Mouse (Mus musculus) forebrain, embryonic 11.5 days (tissue): ENCODE measurements around the gene Srp14. TPM values are rescaled to one million over a fixed set of nuclear protein-coding genes. Genes with fewer than 3 reads are reported as not detected.

Experiments used
- ATAC-seq: fragments of 200-750 bp; cut with Nextera tagmentation; replicated peaks from 2 replicates; pipeline ENCODE4 v1.8.0; 2017; ENCODE audit warnings: moderate TSS enrichment; ENCODE audit not compliant: low FRiP score
- DNase-seq: peaks from one replicate; pipeline ENCODE4 v3.0.0-alpha.2; 2017; ENCODE audit warnings: low spot score
- H3K27ac ChIP-seq: fragments of 300-500 bp; sonication (generic); 2 replicates; pipeline ENCODE4 v1.5.1; 2014; ENCODE audit warnings: low read depth, low read length
- H3K27me3 ChIP-seq: fragments of 300-500 bp; sonication (generic); 2 replicates; pipeline ENCODE4 v1.6.1; 2014; ENCODE audit warnings: mild to moderate bottlenecking, low read length, mixed read lengths; ENCODE audit not compliant: control insufficient read depth, insufficient read depth
- H3K36me3 ChIP-seq: fragments of 300-500 bp; sonication (generic); 2 replicates; pipeline ENCODE4 v1.6.1; 2014; ENCODE audit warnings: mild to moderate bottlenecking, low read length, moderate library complexity, mixed read lengths; ENCODE audit not compliant: control insufficient read depth, insufficient read depth
- H3K4me1 ChIP-seq: fragments of 300-500 bp; sonication (generic); replicated peaks from 2 replicates; pipeline ENCODE4 v1.6.1; 2014; ENCODE audit warnings: low read length, mixed read lengths; ENCODE audit not compliant: control insufficient read depth, insufficient read depth
- H3K4me2 ChIP-seq: fragments of 300-500 bp; sonication (generic); 2 replicates; pipeline ENCODE4 v1.6.1; 2014; ENCODE audit warnings: low read depth, mild to moderate bottlenecking, low read length, moderate library complexity, mixed read lengths; ENCODE audit not compliant: severe bottlenecking
- H3K4me3 ChIP-seq: fragments of 300-500 bp; sonication (generic); 2 replicates; pipeline ENCODE4 v1.5.1; 2014; ENCODE audit warnings: low read depth, low read length
- H3K9ac ChIP-seq: fragments of 300-500 bp; sonication (generic); 2 replicates; pipeline ENCODE4 v1.6.1; 2014; ENCODE audit warnings: low read length
- H3K9me3 ChIP-seq: fragments of 300-500 bp; sonication (generic); 2 replicates; pipeline ENCODE4 v1.6.1; 2016; ENCODE audit warnings: low read length, mixed read lengths; ENCODE audit not compliant: control insufficient read depth
- WGBS: fragments of 180-500 bp; shearing (Covaris S2); extraction: QIAGEN DNeasy Blood & Tissue Kit; methylation state at CpG from one replicate; pipeline ENCODE4 v1.1.7; 2014; 5-methylcytosine and 5-hydroxymethylcytosine counted together
- polyA plus RNA-seq: library from polyadenylated mRNA; unstranded; fragments of >200 nt; fragmentation: Nextera tagmentation; extraction: Ambion mirVana; gene quantifications from 2 replicates; pipeline ENCODE4 v1.2.1, GENCODE M21; 2014

Srp14 gene
- polyA plus RNA-seq, 1 experiment from 2014 or later = 257 TPM

GRCm38 (mm10) chr2:118457463-118458261, 21.8 kb downstream of the Srp14 start:
- Histone ChIP-seq H3K27ac (no peak overlapping the region), H3K9me3 (no peaks in the 10 kb centered on the region), H3K9ac (no peak overlapping the region), H3K4me2 (no peak overlapping the region), H3K4me1 (no peaks in the 10 kb centered on the region), H3K27me3 (no peaks in the 10 kb centered on the region), H3K36me3 (no peaks in the 10 kb centered on the region), H3K4me3 (no peak overlapping the region)
- WGBS = 85% methylated on average over 13 of the region's 13 CpGs
- DNase-seq (no peak), ATAC-seq (no peak)

GRCm38 (mm10) chr2:118457029-118457428, 22.5 kb downstream of the Srp14 start:
- H3K9ac ChIP-seq = no peak overlapping the region
- H3K4me1 ChIP-seq = no peaks in the 10 kb centered on the region
- ATAC-seq (no peak), DNase-seq (no peak)
- H3K27me3 ChIP-seq = no peaks in the 10 kb centered on the region
- no peak overlapping the region for H3K4me3 ChIP-seq
- no peaks in the 10 kb centered on the region for H3K9me3 ChIP-seq
- 90% methylated on average over 3 of the region's 3 CpGs for WGBS
- H3K27ac ChIP-seq = no peak overlapping the region
- no peak overlapping the region for H3K4me2 ChIP-seq
- no peaks in the 10 kb centered on the region for H3K36me3 ChIP-seq

- H3K4me2 ChIP-seq = no peak overlapping the region
Observed at GRCm38 (mm10) chr2:118451056-118451455, 28.5 kb downstream of the Srp14 start.

GRCm38 (mm10) chr2:118448181-118448580, 31.3 kb downstream of the Srp14 start:
- WGBS = 86% methylated on average over 12 of the region's 12 CpGs

More at GRCm38 (mm10) chr2:118451056-118451455, 28.5 kb downstream of the Srp14 start:
- Histone ChIP-seq H3K4me1 (no peaks in the 10 kb centered on the region; the same call in 1 of the 2 replicates), H3K9ac (no peak overlapping the region), H3K4me3 (no peak overlapping the region), H3K9me3 (no peaks in the 10 kb centered on the region), H3K27me3 (no peaks in the 10 kb centered on the region), H3K27ac (no peak overlapping the region), H3K36me3 (no peaks in the 10 kb centered on the region)
- no peak for DNase-seq
- WGBS = 87% methylated on average over 6 of the region's 6 CpGs
- no peak for ATAC-seq

GRCm38 (mm10) chr2:118445696-118446674, 33.5 kb downstream of the Srp14 start:
- Histone ChIP-seq H3K9ac (no peak overlapping the region), H3K27ac (no peak overlapping the region), H3K4me1 (no peaks in the 10 kb centered on the region; the same call in 1 of the 2 replicates), H3K4me3 (no peak overlapping the region), H3K4me2 (no peak overlapping the region), H3K36me3 (no peaks in the 10 kb centered on the region), H3K27me3 (no peaks in the 10 kb centered on the region), H3K9me3 (no peaks in the 10 kb centered on the region)
- ATAC-seq = peak; percentile 87
- peak; percentile 81 for DNase-seq
- WGBS = 43% methylated on average over 13 of the region's 13 CpGs

More at GRCm38 (mm10) chr2:118448181-118448580, 31.3 kb downstream of the Srp14 start:
- ATAC-seq = no peak
- H3K9me3 ChIP-seq = no peaks in the 10 kb centered on the region
- no peak overlapping the region for H3K9ac ChIP-seq
- DNase-seq = no peak
- H3K4me3 ChIP-seq = no peak overlapping the region
- H3K36me3 ChIP-seq = no peaks in the 10 kb centered on the region
- H3K27ac ChIP-seq = no peak overlapping the region
- H3K4me2 ChIP-seq = no peak overlapping the region
- no peaks in the 10 kb centered on the region for H3K27me3 ChIP-seq
- H3K4me1 ChIP-seq = no peaks in the 10 kb centered on the region; the same call in 1 of the 2 replicates

GRCm38 (mm10) chr2:118442723-118443122, 36.8 kb downstream of the Srp14 start:
- Histone ChIP-seq H3K4me3 (no peak overlapping the region), H3K27ac (no peak overlapping the region), H3K4me1 (no peaks in the 10 kb centered on the region; the same call in 1 of the 2 replicates), H3K4me2 (no peak overlapping the region), H3K9me3 (no peaks in the 10 kb centered on the region), H3K9ac (no peak overlapping the region), H3K27me3 (no peaks in the 10 kb centered on the region), H3K36me3 (no peaks in the 10 kb centered on the region)
- WGBS = 92% methylated on average over 4 of the region's 4 CpGs
- ATAC-seq (no peak), DNase-seq (no peak)

- DNase-seq = no peak
- Histone ChIP-seq H3K4me1 (no peaks in the 10 kb centered on the region; the same call in 1 of the 2 replicates), H3K4me3 (no peak overlapping the region), H3K27ac (no peak overlapping the region), H3K27me3 (no peaks in the 10 kb centered on the region), H3K9me3 (no peaks in the 10 kb centered on the region), H3K4me2 (no peak overlapping the region), H3K36me3 (no peaks in the 10 kb centered on the region), H3K9ac (no peak overlapping the region)
- ATAC-seq = no peak
- WGBS = 84% methylated on average over 5 of the region's 5 CpGs
Observed at GRCm38 (mm10) chr2:118442172-118442571, 37.3 kb downstream of the Srp14 start.

- ATAC-seq (no peak), DNase-seq (peak; percentile 66)
- H3K4me2 ChIP-seq = no peak overlapping the region
- no peaks in the 10 kb centered on the region for H3K4me1 ChIP-seq
- H3K9ac ChIP-seq = no peak overlapping the region
- no peak overlapping the region for H3K4me3 ChIP-seq
- H3K9me3 ChIP-seq = no peaks in the 10 kb centered on the region
- H3K36me3 ChIP-seq = peaks cover 2% of the 10 kb centered on the region; the same call in 1 of the 2 replicates
- H3K27me3 ChIP-seq = no peaks in the 10 kb centered on the region
- 69% methylated on average over 5 of the region's 5 CpGs for WGBS
- H3K27ac ChIP-seq = no peak overlapping the region
Observed at GRCm38 (mm10) chr2:118431589-118431988, 47.9 kb downstream of the Srp14 start.
